Mouse (Mus musculus): ENCODE measurements around the gene Entpd5.

DNA sequence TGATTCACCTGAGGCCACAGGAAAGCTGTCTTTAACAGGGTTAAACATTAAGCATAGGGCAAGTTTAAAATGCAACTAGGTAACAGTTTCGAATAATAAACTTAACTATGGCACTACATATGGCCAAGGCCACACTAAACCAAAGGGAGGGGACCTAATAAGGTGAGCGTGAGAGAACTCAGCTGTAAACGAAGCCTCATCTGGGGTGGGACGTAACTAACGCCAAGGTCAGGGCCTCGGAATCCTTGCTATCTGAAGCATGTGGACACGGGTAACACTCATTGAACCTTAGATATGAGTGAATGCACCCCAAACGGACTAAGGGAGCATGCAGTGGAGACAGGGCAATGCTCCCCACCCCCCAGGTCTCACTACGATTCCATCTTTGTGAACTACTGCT, 5.9 kb downstream of the Entpd5 start:
- TF ChIP-seq CTCF (IDR thresholded peaks at IDR 0.05; ENCODE audit: control insufficient read depth, insufficient read depth, low read length) (no peak), POLR2A (IDR thresholded peaks at IDR 0.05; ENCODE audit: borderline replicate concordance, control insufficient read depth, low read depth, low read length) (no peak)
